Mouse (Mus musculus) cortical plate, adult 2 months (tissue): ENCODE measurements at regions not wholly inside any gene's neighbourhood (a gene's known extent, or its start where the extent isn't known, plus 50 kb on each side); places are given as distances from the start of the nearest gene placed in this dataset.

Source experiments
- CTCF ChIP-seq: fragments of 200-500 bp; IDR thresholded peaks from 2 replicates; pipeline ENCODE4 v1.5.1; 2011; ENCODE audit warnings: mild to moderate bottlenecking, control low read depth, low read length; ENCODE audit not compliant: insufficient read depth; ENCODE audit errors: extremely low read depth
- POLR2A ChIP-seq: fragments of 200-500 bp; IDR thresholded peaks from 2 replicates; pipeline ENCODE4 v1.6.1; 2011; ENCODE audit warnings: mild to moderate bottlenecking, low read length, control low read depth; ENCODE audit not compliant: insufficient read depth; ENCODE audit errors: extremely low read depth

DNA sequence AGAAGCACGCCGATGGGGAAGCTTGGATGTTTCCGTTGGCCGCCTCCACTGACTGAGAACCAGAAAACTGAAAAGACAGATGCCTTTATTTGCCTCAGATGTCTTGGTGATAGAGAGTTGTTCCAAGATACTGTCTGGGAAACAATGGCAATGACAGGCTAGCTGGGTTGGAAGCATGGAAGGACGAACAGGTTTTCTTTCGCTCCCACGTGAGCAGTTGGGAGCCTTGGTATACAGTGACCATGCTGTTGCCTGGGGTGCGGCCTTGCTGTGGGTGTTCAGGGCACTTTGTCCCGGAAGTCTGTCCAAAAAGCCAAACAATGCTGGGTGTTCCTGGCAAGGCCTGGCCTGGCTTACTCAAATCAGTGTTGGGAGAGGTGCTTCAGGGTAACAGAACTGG, 125.4 kb downstream of the Tm2d1 start:
- TF ChIP-seq CTCF = no peak
- TF ChIP-seq POLR2A = no peak
